Mouse (Mus musculus) hindbrain, postnatal 0 days (tissue): ENCODE measurements around the gene Gmppa. TPM values are rescaled to one million over a fixed set of nuclear protein-coding genes. Genes with fewer than 3 reads are reported as not detected.

Experiments used
- ATAC-seq: fragments of 200-750 bp; cut with Nextera tagmentation; 2 replicates; pipeline ENCODE4 v1.8.0; 2017; ENCODE audit warnings: mild to moderate bottlenecking, moderate TSS enrichment, moderate library complexity
- DNase-seq: peaks from one replicate; pipeline ENCODE4 v3.0.0-alpha.2; 2015; ENCODE audit warnings: low spot score
- H3K27ac ChIP-seq: fragments of 300-500 bp; sonication (generic); 2 replicates; pipeline ENCODE4 v1.5.1; 2014; ENCODE audit warnings: mild to moderate bottlenecking
- H3K27me3 ChIP-seq: fragments of 300-500 bp; sonication (generic); 2 replicates; pipeline ENCODE4 v1.6.1; 2014; ENCODE audit warnings: low read length, mixed read lengths; ENCODE audit not compliant: insufficient read depth
- H3K36me3 ChIP-seq: fragments of 300-500 bp; sonication (generic); 2 replicates; pipeline ENCODE4 v1.6.1; 2014; ENCODE audit warnings: low read length, mixed read lengths; ENCODE audit not compliant: insufficient read depth
- H3K4me1 ChIP-seq: fragments of 300-500 bp; sonication (generic); 2 replicates; pipeline ENCODE4 v1.6.1; 2014; ENCODE audit warnings: antibody characterized with exemption, low read length, mixed read lengths; ENCODE audit not compliant: insufficient read depth
- H3K4me2 ChIP-seq: fragments of 300-500 bp; sonication (generic); 2 replicates; pipeline ENCODE4 v1.6.1; 2014; ENCODE audit warnings: low read depth, mild to moderate bottlenecking, low read length, moderate library complexity, mixed read lengths
- H3K4me3 ChIP-seq: fragments of 300-500 bp; sonication (generic); 2 replicates; pipeline ENCODE4 v1.5.1; 2014; ENCODE audit warnings: low read length
- H3K9ac ChIP-seq: fragments of 300-500 bp; sonication (generic); replicated peaks from 2 replicates; pipeline ENCODE4 v1.6.1; 2014; ENCODE audit warnings: mild to moderate bottlenecking, low read length, moderate library complexity, mixed read lengths
- H3K9me3 ChIP-seq: fragments of 300-500 bp; sonication (generic); 2 replicates; pipeline ENCODE4 v1.6.1; 2016; ENCODE audit warnings: low read length, mixed read lengths
- CTCF ChIP-seq: IDR thresholded peaks from 2 replicates; pipeline ENCODE4 v1.5.1; 2016; ENCODE audit warnings: antibody characterized with exemption, control low read depth, low read depth
- WGBS: fragments of 180-500 bp; shearing (Covaris S2); extraction: QIAGEN DNeasy Blood & Tissue Kit; methylation state at CpG from one replicate; pipeline ENCODE4 v1.1.7; 2014; 5-methylcytosine and 5-hydroxymethylcytosine counted together
- polyA plus RNA-seq: library from polyadenylated mRNA; unstranded; fragments of >200 nt; fragmentation: Nextera tagmentation; extraction: Ambion mirVana; gene quantifications from 2 replicates; pipeline ENCODE4 v1.2.1, GENCODE M21; 2015
- total RNA-seq: library from RNA; depleted of rRNA; stranded (reverse); fragments of >200 nt; gene quantifications from 2 replicates; pipeline ENCODE4 v1.2.3, GENCODE M21; 2014

Gene Gmppa
- total and polyA plus RNA-seq, 2 experiments from 2014 or later: 63.1 to 88.0 TPM

GRCm38 (mm10) chr1:75422216-75422822 lies 13.4 kb upstream of the Gmppa start:
- Histone ChIP-seq H3K36me3 (no peaks in the 10 kb centered on the region), H3K4me3 (peak overlapping the region; percentile 29), H3K27me3 (peaks cover 35% of the 10 kb centered on the region), H3K9ac (0 out of 2 replicates have a peak overlapping the region, but pooled peaks have one; percentile 13), H3K27ac (no peak overlapping the region), H3K4me1 (no peaks in the 10 kb centered on the region), H3K4me2 (peak overlapping the region; percentile 45), H3K9me3 (no peaks in the 10 kb centered on the region)
- DNase-seq: no peak
- WGBS: 14% methylated on average over 31 of the region's 32 CpGs
- no peak for ATAC-seq
- no peak for TF ChIP-seq CTCF

DNA sequence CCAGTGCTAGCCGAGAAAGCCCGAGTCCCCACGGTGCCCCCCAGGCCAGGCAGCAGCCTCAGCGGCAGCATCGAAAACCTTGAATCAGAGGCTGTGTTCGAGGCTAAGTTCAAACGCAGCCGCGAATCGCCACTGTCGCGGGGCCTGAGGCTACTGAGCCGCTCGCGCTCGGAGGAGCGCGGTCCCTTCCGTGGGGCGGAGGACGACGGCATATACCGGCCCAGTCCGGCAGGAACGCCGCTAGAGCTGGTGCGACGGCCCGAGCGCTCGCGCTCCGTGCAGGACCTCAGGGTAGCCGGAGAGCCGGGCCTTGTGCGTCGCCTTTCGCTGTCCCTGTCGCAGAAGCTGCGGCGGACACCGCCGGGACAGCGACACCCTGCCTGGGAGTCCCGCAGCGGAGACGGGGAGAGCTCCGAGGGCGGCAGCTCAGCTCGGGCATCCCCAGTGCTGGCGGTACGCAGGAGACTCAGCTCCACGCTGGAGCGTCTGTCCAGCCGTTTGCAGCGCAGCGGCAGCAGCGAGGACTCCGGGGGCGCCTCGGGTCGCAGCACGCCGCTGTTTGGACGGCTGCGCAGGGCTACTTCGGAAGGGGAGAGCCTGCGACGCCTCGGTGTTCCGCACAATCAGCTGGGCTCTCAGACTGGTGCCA lies 12.8 kb upstream of the Gmppa start:
- peak overlapping the region; percentile 29 for H3K4me3 ChIP-seq
- no peaks in the 10 kb centered on the region for H3K4me1 ChIP-seq
- no peak for ATAC-seq
- TF ChIP-seq CTCF: no peak
- 0 out of 2 replicates have a peak overlapping the region, but pooled peaks have one; percentile 13 for H3K9ac ChIP-seq
- no peaks in the 10 kb centered on the region for H3K36me3 ChIP-seq
- H3K9me3 ChIP-seq: no peaks in the 10 kb centered on the region
- peaks cover 35% of the 10 kb centered on the region for H3K27me3 ChIP-seq
- peak; percentile 41 for DNase-seq
- no peak overlapping the region for H3K27ac ChIP-seq
- H3K4me2 ChIP-seq: peak overlapping the region; percentile 45
- WGBS: 4% methylated on average over 66 of the region's 71 CpGs

DNA sequence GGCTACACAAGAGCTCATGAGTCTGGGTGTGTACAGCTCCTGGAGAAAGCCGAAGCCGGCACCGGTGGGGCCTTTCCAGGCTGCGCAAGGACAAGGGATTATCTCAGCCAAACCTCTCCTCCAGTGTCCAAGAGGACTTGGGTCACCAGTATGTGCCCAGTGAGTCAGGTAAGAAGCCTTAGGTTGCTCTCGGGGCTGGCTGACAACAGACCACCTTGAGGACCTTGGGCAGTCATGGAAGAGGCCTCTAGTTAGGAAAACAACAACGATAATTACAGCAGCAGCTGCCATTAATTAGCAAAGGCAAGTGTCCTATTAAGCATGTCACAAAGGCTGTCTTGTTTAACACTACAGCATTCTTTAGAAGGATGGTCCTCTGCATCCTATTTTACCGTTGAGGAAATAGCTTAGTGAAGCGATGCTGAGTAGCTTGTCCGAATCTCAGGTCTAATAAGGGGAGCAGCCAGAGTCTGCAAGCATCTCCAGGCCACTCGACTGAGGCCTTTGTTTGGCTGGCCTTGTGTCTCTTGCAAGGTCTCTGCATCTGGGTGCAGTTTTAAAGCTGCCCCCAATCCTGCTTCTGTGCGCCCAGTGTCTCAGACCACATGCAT lies 11.8 kb upstream of the Gmppa start:
- Histone ChIP-seq H3K36me3 (no peaks in the 10 kb centered on the region), H3K4me1 (no peaks in the 10 kb centered on the region), H3K9me3 (no peaks in the 10 kb centered on the region), H3K27ac (no peak overlapping the region), H3K4me2 (no peak overlapping the region), H3K27me3 (peaks cover 35% of the 10 kb centered on the region), H3K4me3 (no peak overlapping the region), H3K9ac (no peak overlapping the region)
- DNase-seq (no peak), ATAC-seq (no peak)
- WGBS: 58% methylated on average over 11 of the region's 11 CpGs
- no peak for TF ChIP-seq CTCF

GRCm38 (mm10) chr1:75425796-75426471 lies 9.8 kb upstream of the Gmppa start:
- ATAC-seq (no peak), DNase-seq (peak; percentile 73)
- no peak overlapping the region for H3K4me2 ChIP-seq

DNA sequence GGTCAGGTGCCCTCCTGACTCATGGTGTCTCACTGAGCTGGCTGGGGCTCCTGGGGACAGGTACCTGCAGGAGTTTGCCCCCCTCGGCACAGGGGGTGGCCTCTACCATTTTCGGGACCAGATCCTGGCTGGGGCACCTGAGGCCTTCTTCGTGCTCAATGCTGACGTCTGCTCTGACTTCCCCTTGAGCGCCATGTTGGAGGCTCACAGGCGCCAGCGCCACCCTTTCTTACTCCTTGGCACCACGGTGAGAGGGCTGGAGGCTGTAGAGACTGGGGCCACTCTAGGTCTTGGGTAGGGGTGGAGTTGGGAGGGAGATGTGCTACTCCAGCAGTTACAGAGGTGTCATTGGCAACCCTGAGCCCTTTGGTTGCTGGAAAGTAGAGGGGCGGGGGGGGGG lies 3.1 kb downstream of the Gmppa start:
- Histone ChIP-seq H3K9me3 (no peaks in the 10 kb centered on the region), H3K36me3 (no peaks in the 10 kb centered on the region), H3K4me3 (no peak overlapping the region), H3K4me2 (no peak overlapping the region), H3K27me3 (no peaks in the 10 kb centered on the region), H3K9ac (no peak overlapping the region), H3K4me1 (peaks cover 17% of the 10 kb centered on the region), H3K27ac (no peak overlapping the region)
- 79% methylated on average over 8 of the region's 9 CpGs for WGBS
- TF ChIP-seq CTCF: no peak
- DNase-seq (no peak), ATAC-seq (no peak)

More at GRCm38 (mm10) chr1:75425796-75426471, 9.8 kb upstream of the Gmppa start:
- no peaks in the 10 kb centered on the region for H3K4me1 ChIP-seq
- 35% methylated on average over 10 of the region's 10 CpGs for WGBS
- TF ChIP-seq CTCF: peak; percentile 71
- peaks cover 26% of the 10 kb centered on the region for H3K27me3 ChIP-seq
- no peak overlapping the region for H3K9ac ChIP-seq
- no peak overlapping the region for H3K4me3 ChIP-seq
- no peaks in the 10 kb centered on the region for H3K36me3 ChIP-seq
- H3K27ac ChIP-seq: no peak overlapping the region
- H3K9me3 ChIP-seq: no peaks in the 10 kb centered on the region

GRCm38 (mm10) chr1:75440661-75441060 lies 4.9 kb downstream of the Gmppa start:
- H3K4me2 ChIP-seq: no peak overlapping the region
- TF ChIP-seq CTCF: no peak
- WGBS: 76% methylated on average over 7 of the region's 7 CpGs
- no peaks in the 10 kb centered on the region for H3K27me3 ChIP-seq
- H3K36me3 ChIP-seq: no peaks in the 10 kb centered on the region
- H3K4me1 ChIP-seq: peaks cover 25% of the 10 kb centered on the region
- no peak overlapping the region for H3K4me3 ChIP-seq
- no peak overlapping the region for H3K27ac ChIP-seq
- H3K9ac ChIP-seq: no peak overlapping the region
- DNase-seq (peak; percentile 40), ATAC-seq (no peak)
- no peaks in the 10 kb centered on the region for H3K9me3 ChIP-seq
